Mouse (Mus musculus): ENCODE measurements at regions not wholly inside any gene's neighbourhood (a gene's known extent, or its start where the extent isn't known, plus 50 kb on each side); places are given as distances from the start of the nearest gene placed in this dataset.

DNA sequence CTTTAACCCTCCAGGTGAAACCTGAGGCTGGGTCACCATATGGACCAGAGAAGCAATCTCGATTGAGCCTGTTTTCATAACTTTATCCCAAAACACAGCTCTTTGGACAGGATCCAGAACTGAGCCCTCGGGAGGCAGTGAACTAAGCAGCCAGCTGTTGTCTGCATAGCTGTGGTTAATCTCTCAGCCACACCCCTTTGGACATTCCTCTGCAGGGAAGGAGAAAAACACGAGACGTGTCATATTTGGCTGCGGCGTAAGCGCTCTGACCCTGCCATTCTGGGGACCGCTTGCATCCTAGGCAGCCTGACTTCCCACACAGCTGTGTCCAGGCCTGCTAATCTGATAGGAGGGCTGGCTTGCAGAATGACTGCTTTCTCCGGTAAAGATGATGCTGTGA, 55.6 kb upstream of the Ubl3 start:
- DNase-seq = peak; percentile 58

DNA sequence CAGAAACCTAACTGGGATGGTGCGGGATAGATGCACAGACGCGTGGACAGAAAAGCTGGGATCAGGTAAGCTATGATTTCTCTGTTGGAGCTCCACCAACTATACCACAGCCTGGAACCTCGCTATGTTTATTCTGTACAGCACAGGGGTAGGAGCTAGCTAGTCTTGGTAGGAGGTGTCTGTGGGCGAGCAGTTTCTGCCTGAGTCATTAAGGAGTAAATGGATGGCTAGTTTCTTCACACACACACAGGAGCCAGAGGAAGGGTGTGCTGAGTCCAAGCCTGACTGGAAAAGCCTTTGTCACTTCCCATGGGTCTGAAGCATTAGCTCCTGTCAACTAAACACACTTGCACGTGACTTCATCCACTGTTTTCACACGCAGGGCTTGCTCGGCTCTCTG, 53.1 kb upstream of the Ubl3 start:
- DNase-seq = no peak

All from kidney, adult 9 months (tissue).